Mouse (Mus musculus): ENCODE results near the gene Pafah2. TPM values are rescaled to one million over a fixed set of nuclear protein-coding genes. Genes with fewer than 3 reads are reported as not detected.

Gene Pafah2
- 11.8 and 12.5 TPM in 2 replicates for polyA plus RNA-seq (2014; fragmentation: Nextera tagmentation; extraction: Ambion mirVana)

GRCm38 (mm10) chr4:134395977-134396825 lies at the start of gene Pafah2:
Gene Pafah2 (plus strand): TSS chr4:134396320.
- peak within 1 kb of the TSS; percentile 84 for H3K27ac ChIP-seq (replicated peaks; ENCODE audit: low read depth, low read length)
- H3K9me3 ChIP-seq (ENCODE audit: control insufficient read depth, low read length): 0 out of 2 replicates have a peak, but pooled peaks cover 5% of the 10 kb centered on the region
- H3K36me3 ChIP-seq (ENCODE audit: control insufficient read depth, insufficient read depth, low read length): no peaks in the 10 kb centered on the region
- ATAC-seq (ENCODE audit: low read depth) (peak; percentile 99), DNase-seq (ENCODE audit: low spot score) (peak; percentile 100)
- peak within 1 kb of the TSS; percentile 65 for H3K4me3 ChIP-seq (ENCODE audit: low read depth, low read length)
- WGBS: under 1% methylated on average over 31 of the region's 31 CpGs
- peak within 1 kb of the TSS; percentile 95 for H3K4me2 ChIP-seq (ENCODE audit: low read depth, low read length)
- peaks cover 13% of the 10 kb centered on the region for H3K4me1 ChIP-seq (ENCODE audit: control insufficient read depth, insufficient read depth, low read length)
- H3K27me3 ChIP-seq (replicated peaks; ENCODE audit: control insufficient read depth, insufficient read depth, low read length): no peaks in the 10 kb centered on the region
- H3K9ac ChIP-seq (ENCODE audit: low read depth, low read length): peak within 1 kb of the TSS; percentile 67

GRCm38 (mm10) chr4:134348078-134348477 lies 48.0 kb upstream of the Pafah2 start:
- 72% methylated on average over 11 of the region's 11 CpGs for WGBS
- H3K27ac ChIP-seq (replicated peaks; ENCODE audit: low read depth, low read length): no peak overlapping the region
- no peak for ATAC-seq (ENCODE audit: low read depth)

GRCm38 (mm10) chr4:134348545-134348944 lies 47.6 kb upstream of the Pafah2 start:
- H3K4me3 ChIP-seq (ENCODE audit: low read depth, low read length): no peak overlapping the region
- 0 out of 2 replicates have a peak, but pooled peaks cover under 1% of the 10 kb centered on the region for H3K4me1 ChIP-seq (ENCODE audit: control insufficient read depth, insufficient read depth, low read length)
- no peak for DNase-seq (ENCODE audit: low spot score)
- H3K27ac ChIP-seq (replicated peaks; ENCODE audit: low read depth, low read length): no peak overlapping the region
- no peak overlapping the region for H3K9ac ChIP-seq (ENCODE audit: low read depth, low read length)
- no peak overlapping the region for H3K4me2 ChIP-seq (ENCODE audit: low read depth, low read length)
- H3K36me3 ChIP-seq (ENCODE audit: control insufficient read depth, insufficient read depth, low read length): no peaks in the 10 kb centered on the region
- no peaks in the 10 kb centered on the region for H3K9me3 ChIP-seq (ENCODE audit: control insufficient read depth, low read length)
- 70% methylated on average over 5 of the region's 5 CpGs for WGBS
- peaks cover 26% of the 10 kb centered on the region for H3K27me3 ChIP-seq (replicated peaks; ENCODE audit: control insufficient read depth, insufficient read depth, low read length)
- no peak for ATAC-seq (ENCODE audit: low read depth)

More at GRCm38 (mm10) chr4:134348078-134348477, 48.0 kb upstream of the Pafah2 start:
- H3K4me1 ChIP-seq (ENCODE audit: control insufficient read depth, insufficient read depth, low read length): peaks cover 5% of the 10 kb centered on the region; the same call in 1 of the 2 replicates
- H3K4me3 ChIP-seq (ENCODE audit: low read depth, low read length): no peak overlapping the region
- H3K9me3 ChIP-seq (ENCODE audit: control insufficient read depth, low read length): no peaks in the 10 kb centered on the region
- H3K27me3 ChIP-seq (replicated peaks; ENCODE audit: control insufficient read depth, insufficient read depth, low read length): peaks cover 31% of the 10 kb centered on the region
- no peak overlapping the region for H3K4me2 ChIP-seq (ENCODE audit: low read depth, low read length)
- no peak for DNase-seq (ENCODE audit: low spot score)
- H3K36me3 ChIP-seq (ENCODE audit: control insufficient read depth, insufficient read depth, low read length): no peaks in the 10 kb centered on the region
- no peak overlapping the region for H3K9ac ChIP-seq (ENCODE audit: low read depth, low read length)

DNA sequence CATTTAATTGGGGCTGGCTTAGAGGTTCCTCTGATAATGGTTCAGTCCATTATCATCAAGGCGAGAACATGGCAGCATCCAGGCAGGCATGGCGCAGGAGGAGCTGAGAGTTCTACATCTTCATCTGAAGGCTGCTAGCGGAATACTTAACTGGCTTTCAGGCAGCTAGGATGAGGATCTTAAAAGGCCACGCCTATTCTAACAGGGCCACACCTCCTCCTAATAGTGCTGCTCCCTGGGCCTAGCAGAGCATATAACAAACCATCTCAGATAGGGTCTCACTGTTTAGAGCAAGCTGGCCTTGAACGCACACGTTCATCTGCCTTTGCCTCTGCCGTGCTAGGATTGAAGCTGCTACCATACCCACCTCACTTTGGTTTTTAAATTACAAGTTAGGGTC lies 46.3 kb upstream of the Pafah2 start:
- H3K4me2 ChIP-seq (ENCODE audit: low read depth, low read length): no peak overlapping the region
- ATAC-seq (ENCODE audit: low read depth): no peak
- no peak overlapping the region for H3K4me3 ChIP-seq (ENCODE audit: low read depth, low read length)
- H3K27me3 ChIP-seq (replicated peaks; ENCODE audit: control insufficient read depth, insufficient read depth, low read length): peaks cover 14% of the 10 kb centered on the region
- H3K4me1 ChIP-seq (ENCODE audit: control insufficient read depth, insufficient read depth, low read length): no peaks in the 10 kb centered on the region
- no peaks in the 10 kb centered on the region for H3K36me3 ChIP-seq (ENCODE audit: control insufficient read depth, insufficient read depth, low read length)
- DNase-seq (ENCODE audit: low spot score): no peak
- WGBS: 86% methylated on average over 7 of the region's 7 CpGs
- no peak overlapping the region for H3K27ac ChIP-seq (replicated peaks; ENCODE audit: low read depth, low read length)
- H3K9me3 ChIP-seq (ENCODE audit: control insufficient read depth, low read length): no peaks in the 10 kb centered on the region
- no peak overlapping the region for H3K9ac ChIP-seq (ENCODE audit: low read depth, low read length)

GRCm38 (mm10) chr4:134350641-134351040 lies 45.5 kb upstream of the Pafah2 start:
- Histone ChIP-seq H3K36me3 (ENCODE audit: control insufficient read depth, insufficient read depth, low read length) (no peaks in the 10 kb centered on the region), H3K9ac (ENCODE audit: low read depth, low read length) (no peak overlapping the region), H3K9me3 (ENCODE audit: control insufficient read depth, low read length) (no peaks in the 10 kb centered on the region), H3K4me3 (ENCODE audit: low read depth, low read length) (no peak overlapping the region), H3K27me3 (replicated peaks; ENCODE audit: control insufficient read depth, insufficient read depth, low read length) (peaks cover 6% of the 10 kb centered on the region; the same call in 1 of the 2 replicates), H3K27ac (replicated peaks; ENCODE audit: low read depth, low read length) (no peak overlapping the region), H3K4me2 (ENCODE audit: low read depth, low read length) (no peak overlapping the region), H3K4me1 (ENCODE audit: control insufficient read depth, insufficient read depth, low read length) (no peaks in the 10 kb centered on the region)
- DNase-seq (ENCODE audit: low spot score) (no peak), ATAC-seq (ENCODE audit: low read depth) (no peak)
- 90% methylated on average over 6 of the region's 6 CpGs for WGBS

GRCm38 (mm10) chr4:134351329-134352260 lies 44.5 kb upstream of the Pafah2 start:
- WGBS: 37% methylated on average over 16 of the region's 18 CpGs
- Histone ChIP-seq H3K4me1 (ENCODE audit: control insufficient read depth, insufficient read depth, low read length) (peaks cover 6% of the 10 kb centered on the region; the same call in 1 of the 2 replicates), H3K4me3 (ENCODE audit: low read depth, low read length) (no peak overlapping the region), H3K27ac (replicated peaks; ENCODE audit: low read depth, low read length) (no peak overlapping the region), H3K4me2 (ENCODE audit: low read depth, low read length) (no peak overlapping the region), H3K36me3 (ENCODE audit: control insufficient read depth, insufficient read depth, low read length) (no peaks in the 10 kb centered on the region), H3K27me3 (replicated peaks; ENCODE audit: control insufficient read depth, insufficient read depth, low read length) (no peaks in the 10 kb centered on the region; the same call in 1 of the 2 replicates), H3K9me3 (ENCODE audit: control insufficient read depth, low read length) (no peaks in the 10 kb centered on the region), H3K9ac (ENCODE audit: low read depth, low read length) (no peak overlapping the region)
- DNase-seq (ENCODE audit: low spot score) (no peak), ATAC-seq (ENCODE audit: low read depth) (no peak)

GRCm38 (mm10) chr4:134352261-134352707 lies 43.8 kb upstream of the Pafah2 start:
- ATAC-seq (ENCODE audit: low read depth) (no peak), DNase-seq (ENCODE audit: low spot score) (no peak)
- WGBS: 77% methylated on average over 12 of the region's 12 CpGs
- no peak overlapping the region for H3K4me3 ChIP-seq (ENCODE audit: low read depth, low read length)
- H3K4me1 ChIP-seq (ENCODE audit: control insufficient read depth, insufficient read depth, low read length): peaks cover 6% of the 10 kb centered on the region; the same call in 1 of the 2 replicates
- H3K27me3 ChIP-seq (replicated peaks; ENCODE audit: control insufficient read depth, insufficient read depth, low read length): no peaks in the 10 kb centered on the region; the same call in 1 of the 2 replicates
- H3K9ac ChIP-seq (ENCODE audit: low read depth, low read length): no peak overlapping the region
- no peak overlapping the region for H3K27ac ChIP-seq (replicated peaks; ENCODE audit: low read depth, low read length)
- no peak overlapping the region for H3K4me2 ChIP-seq (ENCODE audit: low read depth, low read length)
- no peaks in the 10 kb centered on the region for H3K9me3 ChIP-seq (ENCODE audit: control insufficient read depth, low read length)
- no peaks in the 10 kb centered on the region for H3K36me3 ChIP-seq (ENCODE audit: control insufficient read depth, insufficient read depth, low read length)

GRCm38 (mm10) chr4:134352929-134353328 lies 43.2 kb upstream of the Pafah2 start:
- 69% methylated on average over 7 of the region's 7 CpGs for WGBS
- H3K36me3 ChIP-seq (ENCODE audit: control insufficient read depth, insufficient read depth, low read length): no peaks in the 10 kb centered on the region
- no peak overlapping the region for H3K9ac ChIP-seq (ENCODE audit: low read depth, low read length)
- no peak for DNase-seq (ENCODE audit: low spot score)
- H3K27me3 ChIP-seq (replicated peaks; ENCODE audit: control insufficient read depth, insufficient read depth, low read length): no peaks in the 10 kb centered on the region
- no peaks in the 10 kb centered on the region for H3K9me3 ChIP-seq (ENCODE audit: control insufficient read depth, low read length)
- peaks cover 6% of the 10 kb centered on the region; the same call in 1 of the 2 replicates for H3K4me1 ChIP-seq (ENCODE audit: control insufficient read depth, insufficient read depth, low read length)
- H3K4me3 ChIP-seq (ENCODE audit: low read depth, low read length): no peak overlapping the region
- H3K27ac ChIP-seq (replicated peaks; ENCODE audit: low read depth, low read length): no peak overlapping the region
- ATAC-seq (ENCODE audit: low read depth): no peak
- no peak overlapping the region for H3K4me2 ChIP-seq (ENCODE audit: low read depth, low read length)

Measured in embryonic facial prominence, embryonic 14.5 days (tissue).